Comparison of ENCODE assay signal across 8 mouse cellular contexts in the genomic region with DNA sequence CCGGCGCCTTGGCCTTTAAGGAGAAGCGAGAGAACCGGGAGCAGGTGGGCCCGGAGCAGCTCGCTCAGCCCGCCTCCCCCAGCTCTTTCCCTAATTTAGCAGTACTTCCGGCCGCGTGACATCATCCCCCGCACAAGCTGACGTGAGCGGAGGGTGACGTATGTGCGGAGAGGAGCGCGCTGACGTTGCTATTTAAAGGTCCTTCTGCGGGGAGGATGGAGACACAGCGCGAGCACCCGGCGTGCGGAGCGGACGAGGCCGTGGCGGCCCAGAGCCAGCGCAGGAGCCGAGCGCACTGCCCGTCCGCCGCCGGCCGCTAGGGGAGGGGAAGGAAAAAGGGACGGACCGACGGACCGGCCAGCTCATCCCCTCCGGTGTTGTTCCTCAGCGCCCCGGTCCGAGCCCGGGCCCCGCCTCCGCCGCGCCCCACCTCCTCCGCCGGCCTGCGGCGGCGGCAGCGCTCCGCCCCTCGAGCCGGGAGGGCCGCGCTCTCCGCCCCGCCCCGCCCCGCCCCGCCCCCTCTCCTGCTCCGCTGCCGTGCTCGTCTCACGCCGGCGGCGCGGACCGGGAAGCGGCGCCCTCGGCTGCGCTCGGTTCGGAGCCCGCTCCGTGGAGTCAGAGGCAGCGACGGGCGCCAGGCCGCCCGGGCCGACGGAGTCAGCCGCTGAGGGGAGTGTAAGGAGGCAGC. TPM values are rescaled to one million over a fixed set of nuclear protein-coding genes. Genes with fewer than 3 reads are reported as not detected.
DNase-seq lines count a peak whose midpoint lies in the region; ATAC-seq lines count a peak whose summit lies in the region.

No protein-coding gene starts in this region.

- DNase-seq in adipocyte (ENCODE audit: low spot score): peak; percentile 91
- DNase-seq in embryo, embryonic 10 days (ENCODE audit: low spot score): peak; percentile 98
- DNase-seq in gastrocnemius, postnatal 10 days: peak; percentile 88
- DNase-seq in induced T-regulatory cell, adult 2 months (ENCODE audit: low read depth): peak; percentile 98
- DNase-seq in left cerebral cortex, adult 9 months (ENCODE audit: low spot score in 2 of 2): peak; percentile 95 to 98
- peak; percentile 95 for DNase-seq in right cerebral cortex, postnatal 14 days
- peak; percentile 96 for DNase-seq in urinary bladder, postnatal 36 days (ENCODE audit: low spot score in 2 of 2)

- peak; percentile 91 for ATAC-seq in megakaryocyte progenitor cell, adult 5-6 weeks (replicated peaks; ENCODE audit: poor library complexity)

RNA-seq across cellular contexts. Expression of a gene that starts 4.3 kb away (rescaled TPM):
- total RNA-seq in gastrocnemius, postnatal 10 days (2021): 10 to 100 TPM; 45.0 to 60.9 TPM
- total RNA-seq in megakaryocyte progenitor cell, adult 5-6 weeks (2015): 9.2 and 10.6 TPM in 2 replicates
- total RNA-seq in megakaryocyte progenitor cell, adult 5-6 weeks (2017): 10.7 and 13.7 TPM in 2 replicates

Comparison
In these comparisons a context has a peak if more than half of its experiments do, and no peak if none do; other contexts are left out.
1. Peak in every context shown above with its lines: DNase-seq and ATAC-seq.